Mouse (Mus musculus) erythroblast, embryonic 14.5 days (primary cell): ENCODE measurements around the gene Tmem211.

Experiments
- GATA1 ChIP-seq: IDR thresholded peaks from 2 replicates; pipeline ENCODE4 v1.6.1; 2012; ENCODE audit warnings: low read length, inconsistent platforms, mixed read lengths
- TAL1 ChIP-seq: IDR thresholded peaks from 3 replicates; pipeline ENCODE4 v1.6.1; 2012; ENCODE audit warnings: low read length, inconsistent platforms, mixed read lengths

DNA sequence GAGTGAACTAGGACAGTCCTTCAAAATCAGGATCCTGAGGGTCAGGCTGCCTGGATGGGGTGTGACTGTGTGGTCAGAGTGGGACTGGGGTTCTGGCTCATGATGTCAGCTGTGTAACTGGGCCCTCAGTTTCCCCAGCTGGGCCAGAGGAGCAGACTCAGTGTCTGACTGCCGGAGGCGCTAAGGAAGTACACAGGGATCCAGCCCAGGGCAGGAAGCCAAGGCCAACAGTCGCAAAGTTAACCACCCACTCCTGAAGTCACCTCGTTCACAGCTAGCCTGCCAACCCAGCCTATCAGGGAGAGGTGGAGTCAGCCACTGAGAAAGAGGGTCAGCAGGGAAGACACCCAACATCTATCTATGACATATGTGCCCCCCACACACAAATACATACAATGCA lies 18.7 kb upstream of the Tmem211 start:
- TF ChIP-seq GATA1, result no peak
- TF ChIP-seq TAL1, result no peak
